Mouse (Mus musculus): ENCODE measurements around the gene Zfp804a. TPM values are rescaled to one million over a fixed set of nuclear protein-coding genes. Genes with fewer than 3 reads are reported as not detected.

Gene Zfp804a
- polyA plus RNA-seq (2012; rRNA removed) (0.60 and 0.91 TPM in 2 replicates), polyA plus RNA-seq (2014; fragmentation: Nextera tagmentation; extraction: Ambion mirVana) (0.73 and 0.93 TPM in 2 replicates)

DNA sequence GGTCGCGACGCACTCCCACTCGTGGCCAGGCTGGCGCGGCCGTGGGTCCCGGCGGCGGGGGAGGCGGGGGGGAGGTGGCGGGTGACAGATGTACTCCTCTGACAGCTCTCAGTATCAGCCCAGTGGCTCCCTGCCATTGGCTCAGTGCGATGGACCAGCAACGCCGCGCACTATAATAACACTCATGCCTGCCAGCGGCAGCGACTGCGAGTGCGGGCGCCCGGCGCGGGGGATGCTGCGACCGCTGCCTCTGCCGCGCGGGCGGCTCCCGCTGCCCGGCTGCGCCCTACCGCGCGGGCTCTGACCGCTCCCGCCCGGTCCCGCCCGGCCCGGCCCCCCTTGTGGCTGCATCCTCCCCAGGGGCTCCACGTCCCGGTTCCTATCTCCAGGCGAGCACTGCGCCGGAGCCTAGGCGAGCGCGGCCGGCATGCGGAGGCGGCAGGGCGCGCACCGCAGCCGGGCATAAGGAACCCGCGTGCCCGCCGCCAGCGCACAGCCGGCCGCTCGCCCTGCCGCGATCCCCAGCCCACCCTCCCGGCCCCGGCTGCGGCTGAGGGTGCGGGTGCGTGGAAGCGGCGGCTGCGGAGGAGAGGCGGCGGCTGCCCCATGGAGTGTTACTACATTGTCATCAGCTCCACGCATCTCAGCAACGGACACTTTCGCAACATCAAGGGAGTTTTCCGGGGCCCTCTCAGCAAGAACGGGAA lies at the start of gene Zfp804a:
Zfp804a (plus strand) TSS at position 38 of the 707 bp plus-strand sequence.
- Histone ChIP-seq H3K9ac (ENCODE audit: low read depth, low read length, severe bottlenecking) (peak within 1 kb of the TSS; percentile 58), H3K27me3 (ENCODE audit: control insufficient read depth, insufficient read depth, low read length) (peaks cover 39% of the 10 kb centered on the region), H3K4me3 (replicated peaks; ENCODE audit: low read length) (peak within 1 kb of the TSS; percentile 59), H3K4me2 (replicated peaks; ENCODE audit: low read depth, low read length, severe bottlenecking) (peak within 1 kb of the TSS; percentile 99), H3K27ac (replicated peaks; ENCODE audit: low read depth, low read length) (no peak within 1 kb of the TSS), H3K36me3 (ENCODE audit: control insufficient read depth, insufficient read depth, low read length) (no peaks in the 10 kb centered on the region), H3K4me1 (ENCODE audit: control insufficient read depth, insufficient read depth, low read length) (0 out of 2 replicates have a peak, but pooled peaks cover 3% of the 10 kb centered on the region), H3K9me3 (ENCODE audit: control insufficient read depth, low read length) (no peaks in the 10 kb centered on the region)
- under 1% methylated on average over 47 of the region's 82 CpGs for WGBS
- ATAC-seq (ENCODE audit: low FRiP score, low read depth) (peak; percentile 73), DNase-seq (ENCODE audit: low spot score) (peak; percentile 36)
- no peak for TF ChIP-seq POLR2A (IDR thresholded peaks at IDR 0.05; ENCODE audit: borderline replicate concordance, extremely low read depth, insufficient read depth, insufficient read length)

DNA sequence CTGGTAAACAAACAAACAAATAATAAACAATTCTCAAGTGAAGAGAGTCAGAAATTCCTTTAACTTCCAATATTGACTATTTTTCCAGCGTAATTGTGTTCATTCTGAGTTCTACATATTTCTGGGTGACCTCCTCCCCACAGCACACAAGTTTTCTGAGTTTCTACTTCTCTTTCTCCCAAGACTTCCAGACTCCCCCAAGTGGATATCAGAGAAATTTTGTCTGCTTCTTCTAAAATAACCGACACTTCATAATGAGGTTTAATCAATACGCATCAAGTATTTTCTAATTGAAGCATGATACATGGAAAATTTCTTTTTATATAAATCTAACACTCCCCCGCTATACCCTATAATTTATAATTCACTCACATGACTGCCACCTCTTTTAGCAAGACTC lies 1.4 kb upstream of the Zfp804a start:
- Histone ChIP-seq H3K36me3 (ENCODE audit: control insufficient read depth, insufficient read depth, low read length) (no peaks in the 10 kb centered on the region), H3K27ac (replicated peaks; ENCODE audit: low read depth, low read length) (no peak overlapping the region), H3K4me3 (replicated peaks; ENCODE audit: low read length) (no peak overlapping the region), H3K4me2 (replicated peaks; ENCODE audit: low read depth, low read length, severe bottlenecking) (no peak overlapping the region), H3K9me3 (ENCODE audit: control insufficient read depth, low read length) (no peaks in the 10 kb centered on the region), H3K9ac (ENCODE audit: low read depth, low read length, severe bottlenecking) (no peak overlapping the region), H3K27me3 (ENCODE audit: control insufficient read depth, insufficient read depth, low read length) (peaks cover 39% of the 10 kb centered on the region), H3K4me1 (ENCODE audit: control insufficient read depth, insufficient read depth, low read length) (0 out of 2 replicates have a peak, but pooled peaks cover 3% of the 10 kb centered on the region)
- DNase-seq (ENCODE audit: low spot score) (no peak), ATAC-seq (ENCODE audit: low FRiP score, low read depth) (no peak)
- TF ChIP-seq POLR2A (IDR thresholded peaks at IDR 0.05; ENCODE audit: borderline replicate concordance, extremely low read depth, insufficient read depth, insufficient read length) = no peak
- 73% methylated on average over 4 of the region's 4 CpGs for WGBS

GRCm38 (mm10) chr2:82052338-82053184 lies 461 bp upstream of the Zfp804a start:
- DNase-seq (ENCODE audit: low spot score) (peak; percentile 4), ATAC-seq (ENCODE audit: low FRiP score, low read depth) (peak; percentile 7; the same call in 1 of the 2 replicates)
- no peak for TF ChIP-seq POLR2A (IDR thresholded peaks at IDR 0.05; ENCODE audit: borderline replicate concordance, extremely low read depth, insufficient read depth, insufficient read length)
- Histone ChIP-seq H3K4me3 (replicated peaks; ENCODE audit: low read length) (peak overlapping the region; percentile 59), H3K36me3 (ENCODE audit: control insufficient read depth, insufficient read depth, low read length) (no peaks in the 10 kb centered on the region), H3K9me3 (ENCODE audit: control insufficient read depth, low read length) (no peaks in the 10 kb centered on the region), H3K27ac (replicated peaks; ENCODE audit: low read depth, low read length) (no peak overlapping the region), H3K4me2 (replicated peaks; ENCODE audit: low read depth, low read length, severe bottlenecking) (peak overlapping the region; percentile 99), H3K4me1 (ENCODE audit: control insufficient read depth, insufficient read depth, low read length) (0 out of 2 replicates have a peak, but pooled peaks cover 3% of the 10 kb centered on the region), H3K9ac (ENCODE audit: low read depth, low read length, severe bottlenecking) (peak overlapping the region; percentile 58), H3K27me3 (ENCODE audit: control insufficient read depth, insufficient read depth, low read length) (peaks cover 39% of the 10 kb centered on the region)
- WGBS = 4% methylated on average over 26 of the region's 34 CpGs

DNA sequence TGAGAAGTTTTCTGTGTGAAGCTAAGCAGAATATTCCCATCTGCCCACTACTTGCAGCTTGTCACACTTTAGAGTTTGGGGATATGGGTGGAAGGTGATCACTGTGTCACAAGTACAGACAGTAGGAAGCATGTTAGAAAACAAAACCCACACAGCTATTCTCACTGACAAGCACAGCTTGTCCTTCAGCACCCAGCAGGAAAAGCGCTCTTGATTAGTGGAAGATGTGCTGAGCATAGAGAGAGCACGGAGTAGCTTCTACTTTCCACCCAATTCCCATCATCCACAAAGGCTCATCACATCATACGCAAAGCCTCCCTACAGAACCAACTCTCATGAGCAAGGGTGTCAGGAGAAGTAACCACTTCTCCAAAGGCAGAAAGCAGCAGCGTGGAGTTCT lies 1.4 kb downstream of the Zfp804a start:
- 0 out of 2 replicates have a peak, but pooled peaks cover 3% of the 10 kb centered on the region for H3K4me1 ChIP-seq (ENCODE audit: control insufficient read depth, insufficient read depth, low read length)
- no peaks in the 10 kb centered on the region for H3K9me3 ChIP-seq (ENCODE audit: control insufficient read depth, low read length)
- H3K27ac ChIP-seq (replicated peaks; ENCODE audit: low read depth, low read length) = no peak overlapping the region
- no peak overlapping the region for H3K9ac ChIP-seq (ENCODE audit: low read depth, low read length, severe bottlenecking)
- H3K4me3 ChIP-seq (replicated peaks; ENCODE audit: low read length) = no peak overlapping the region
- H3K27me3 ChIP-seq (ENCODE audit: control insufficient read depth, insufficient read depth, low read length) = peaks cover 39% of the 10 kb centered on the region
- WGBS = 58% methylated on average over 4 of the region's 4 CpGs
- H3K36me3 ChIP-seq (ENCODE audit: control insufficient read depth, insufficient read depth, low read length) = no peaks in the 10 kb centered on the region
- DNase-seq (ENCODE audit: low spot score) (no peak), ATAC-seq (ENCODE audit: low FRiP score, low read depth) (no peak)
- no peak overlapping the region; the same call in 1 of the 2 replicates for H3K4me2 ChIP-seq (replicated peaks; ENCODE audit: low read depth, low read length, severe bottlenecking)
- no peak for TF ChIP-seq POLR2A (IDR thresholded peaks at IDR 0.05; ENCODE audit: borderline replicate concordance, extremely low read depth, insufficient read depth, insufficient read length)

DNA sequence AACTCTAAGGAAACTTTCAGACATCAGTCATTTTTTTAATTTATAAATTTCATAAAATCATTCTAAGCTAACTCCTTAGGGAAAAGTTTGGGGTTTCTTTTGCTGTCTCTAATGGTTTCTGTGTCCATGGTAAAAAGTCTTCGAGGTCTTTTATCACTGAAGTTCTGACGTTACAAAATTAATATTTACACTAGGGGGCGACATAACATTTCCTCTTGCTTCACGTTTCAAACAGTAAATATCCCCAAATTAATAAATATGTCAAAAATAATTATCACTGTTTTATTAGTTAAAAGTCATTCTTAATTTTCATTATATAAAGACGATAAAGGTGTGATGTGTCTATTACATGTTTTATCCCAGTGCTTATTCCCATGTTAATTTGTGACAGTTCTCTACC lies 11.6 kb downstream of the Zfp804a start:
- H3K4me2 ChIP-seq (replicated peaks; ENCODE audit: low read depth, low read length, severe bottlenecking) = no peak overlapping the region
- peak; percentile 9 for DNase-seq (ENCODE audit: low spot score)
- H3K9ac ChIP-seq (ENCODE audit: low read depth, low read length, severe bottlenecking) = no peak overlapping the region
- no peak for ATAC-seq (ENCODE audit: low FRiP score, low read depth)
- no peaks in the 10 kb centered on the region for H3K36me3 ChIP-seq (ENCODE audit: control insufficient read depth, insufficient read depth, low read length)
- H3K27ac ChIP-seq (replicated peaks; ENCODE audit: low read depth, low read length) = no peak overlapping the region
- no peaks in the 10 kb centered on the region for H3K4me1 ChIP-seq (ENCODE audit: control insufficient read depth, insufficient read depth, low read length)
- no peak for TF ChIP-seq POLR2A (IDR thresholded peaks at IDR 0.05; ENCODE audit: borderline replicate concordance, extremely low read depth, insufficient read depth, insufficient read length)
- no peak overlapping the region for H3K4me3 ChIP-seq (replicated peaks; ENCODE audit: low read length)
- H3K9me3 ChIP-seq (ENCODE audit: control insufficient read depth, low read length) = no peaks in the 10 kb centered on the region
- H3K27me3 ChIP-seq (ENCODE audit: control insufficient read depth, insufficient read depth, low read length) = no peaks in the 10 kb centered on the region
- 33% methylated on average over 5 of the region's 5 CpGs for WGBS
